Mouse (Mus musculus): ENCODE measurements around the gene Ttll5.

Gene Ttll5

GRCm38 (mm10) chr12:85824438-85825264, at the start of gene Ttll5, which contains the start of gene Erg28:
Ttll5 (plus strand) TSS chr12:85824659.
Erg28 (minus strand) TSS chr12:85824550.
- peak; percentile 97 for DNase-seq (ENCODE audit: low spot score in 2 of 2)

- no peak for DNase-seq (ENCODE audit: low spot score in 2 of 2)
Measured at GRCm38 (mm10) chr12:85778962-85779361, 45.5 kb upstream of the Ttll5 start.

- DNase-seq (ENCODE audit: low spot score in 2 of 2) = no peak
Measured at GRCm38 (mm10) chr12:85779707-85780106, 44.8 kb upstream of the Ttll5 start.

- DNase-seq (ENCODE audit: low spot score in 2 of 2) = no peak
Measured at GRCm38 (mm10) chr12:85781606-85782005, 42.9 kb upstream of the Ttll5 start.

GRCm38 (mm10) chr12:85784916-85785815, 39.3 kb upstream of the Ttll5 start:
- no peak for DNase-seq (ENCODE audit: low spot score in 2 of 2)

GRCm38 (mm10) chr12:85792158-85792557, 32.3 kb upstream of the Ttll5 start:
- no peak for DNase-seq (ENCODE audit: low spot score in 2 of 2)

GRCm38 (mm10) chr12:85792821-85793346, 31.6 kb upstream of the Ttll5 start:
- peak; percentile 43 for DNase-seq (ENCODE audit: low spot score in 2 of 2)

GRCm38 (mm10) chr12:85794094-85794493, 30.4 kb upstream of the Ttll5 start:
- no peak for DNase-seq (ENCODE audit: low spot score in 2 of 2)

GRCm38 (mm10) chr12:85795551-85795950, 28.9 kb upstream of the Ttll5 start:
- no peak for DNase-seq (ENCODE audit: low spot score in 2 of 2)

- DNase-seq (ENCODE audit: low spot score in 2 of 2) = no peak
Measured at GRCm38 (mm10) chr12:85800031-85800430, 24.4 kb upstream of the Ttll5 start.

GRCm38 (mm10) chr12:85809726-85810125, 14.7 kb upstream of the Ttll5 start:
- DNase-seq (ENCODE audit: low spot score in 2 of 2) = no peak

- DNase-seq (ENCODE audit: low spot score in 2 of 2) = no peak
Measured at GRCm38 (mm10) chr12:85810959-85811358, 13.5 kb upstream of the Ttll5 start.

- DNase-seq (ENCODE audit: low spot score in 2 of 2) = no peak
Measured at GRCm38 (mm10) chr12:85811676-85812075, 12.8 kb upstream of the Ttll5 start.

GRCm38 (mm10) chr12:85813599-85813998, 10.9 kb upstream of the Ttll5 start:
- DNase-seq (ENCODE audit: low spot score in 2 of 2) = no peak

GRCm38 (mm10) chr12:85822051-85822450, 2.4 kb upstream of the Ttll5 start:
- no peak for DNase-seq (ENCODE audit: low spot score in 2 of 2)

- DNase-seq (ENCODE audit: low spot score in 2 of 2) = no peak
Measured at GRCm38 (mm10) chr12:85825361-85825760, 902 bp downstream of the Ttll5 start.

GRCm38 (mm10) chr12:85825822-85826221, 1.4 kb downstream of the Ttll5 start:
- no peak for DNase-seq (ENCODE audit: low spot score in 2 of 2)

GRCm38 (mm10) chr12:85828856-85829255, 4.4 kb downstream of the Ttll5 start:
- no peak for DNase-seq (ENCODE audit: low spot score in 2 of 2)

GRCm38 (mm10) chr12:85829866-85830265, 5.4 kb downstream of the Ttll5 start:
- DNase-seq (ENCODE audit: low spot score in 2 of 2) = no peak

GRCm38 (mm10) chr12:85830691-85831090, 6.2 kb downstream of the Ttll5 start:
- no peak for DNase-seq (ENCODE audit: low spot score in 2 of 2)

- DNase-seq (ENCODE audit: low spot score in 2 of 2) = no peak
Measured at GRCm38 (mm10) chr12:85834543-85834942, 10.1 kb downstream of the Ttll5 start.

- no peak for DNase-seq (ENCODE audit: low spot score in 2 of 2)
Measured at GRCm38 (mm10) chr12:85837765-85838164, 13.3 kb downstream of the Ttll5 start.

All from frontal cortex, postnatal 36 days (tissue).